Mouse (Mus musculus): ENCODE data around the gene Dmrtc1c2.
"Not testable (repeated sequence)": the region's sequence is repeated elsewhere in the genome, so short reads cannot be mapped to it uniquely, and the experiment has no call there.

The Dmrtc1c2 gene

GRCm38 (mm10) chrX:102854516-102854915 is at the start of gene Dmrtc1c2:
Gene Dmrtc1c2, minus strand, starts transcription at chrX:102854616.
- DNase-seq (ENCODE audit: low spot score in 2 of 2) = not testable (repeated sequence)

- no peak for DNase-seq (ENCODE audit: low spot score in 2 of 2)
Observed at GRCm38 (mm10) chrX:102867871-102868270, 13.5 kb upstream of the Dmrtc1c2 start, which contains the start of gene 1700031F05Rik. Gene 1700031F05Rik, minus strand, starts transcription at chrX:102867971.

DNA sequence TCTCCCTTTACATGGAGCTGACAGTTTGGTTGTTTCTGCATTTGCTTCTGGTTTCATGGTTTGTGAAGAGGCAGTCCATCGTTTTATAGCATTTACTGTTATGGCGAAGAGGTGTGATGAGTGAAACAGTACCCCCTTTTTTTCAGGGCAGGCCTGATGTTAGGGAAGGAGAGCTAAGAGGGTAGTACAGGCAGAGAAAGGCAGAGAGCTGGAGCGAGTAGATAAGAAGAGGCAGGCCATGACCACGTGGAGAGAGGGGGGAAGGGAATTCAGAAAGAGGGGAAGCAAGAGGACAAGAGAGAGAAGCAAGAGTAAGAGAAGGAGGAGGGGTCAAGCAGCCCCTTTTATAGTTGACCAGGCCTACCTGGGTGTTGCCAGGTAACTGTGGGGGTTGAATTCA is 42.1 kb downstream of the Dmrtc1c2 start:
- DNase-seq (ENCODE audit: low spot score in 2 of 2) = no peak

DNA sequence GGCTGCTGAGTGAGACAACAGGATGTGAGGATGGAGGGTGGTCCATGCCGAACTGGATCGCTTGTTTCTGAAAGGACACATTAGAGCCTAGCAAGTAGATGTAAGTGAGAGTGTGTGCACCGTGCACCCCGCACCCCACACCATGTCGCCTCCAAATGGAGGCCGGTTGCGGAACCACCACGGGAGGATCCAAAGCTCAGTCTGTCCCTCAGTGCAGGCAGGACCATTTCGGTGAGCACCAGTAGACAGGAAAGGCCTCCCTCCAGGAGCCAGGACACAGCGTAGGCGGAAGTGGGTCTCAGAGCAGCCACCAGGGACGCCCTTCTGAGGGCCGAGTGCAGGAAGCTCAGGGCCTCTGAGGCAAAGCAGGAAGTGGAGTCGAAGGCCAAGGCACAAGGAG is 51.8 kb downstream of the Dmrtc1c2 start, which contains the start of gene Dmrtc1c1:
TSS of gene Dmrtc1c1 (plus strand) at position 301 of the 400 bp plus-strand sequence.
- not testable (repeated sequence) for DNase-seq (ENCODE audit: low spot score in 2 of 2)
